Mouse (Mus musculus): ENCODE results near the gene Cdc42se2. TPM values are rescaled to one million over a fixed set of nuclear protein-coding genes. Genes with fewer than 3 reads are reported as not detected.

The Cdc42se2 gene
- total RNA-seq, 2 experiments from 2014 or later: 151 to 158 TPM

Other genes starting within 250 kb of the Cdc42se2 start
- gene Lyrm7, start 73.2 kb upstream of the Cdc42se2 start, total RNA-seq (2021): 10 to 100 TPM; 24.0 to 41.7 TPM
- gene Hint1, start 78.7 kb upstream of the Cdc42se2 start, total RNA-seq (2021): 100 to 1,000 TPM; 262 to 295 TPM
- 1 to 10 TPM; 4.6 to 5.6 TPM for gene Gpx3, start 114.8 kb upstream of the Cdc42se2 start, total RNA-seq (2021)
- gene Tnip1, start 175.2 kb upstream of the Cdc42se2 start, total RNA-seq (2021): 10 to 100 TPM; 33.1 to 38.0 TPM
- 10 to 100 TPM; 95.7 to 97.1 TPM for gene Anxa6, start 245.8 kb upstream of the Cdc42se2 start, total RNA-seq (2021)